Mouse (Mus musculus) cerebellum, adult 2 months (tissue): Measurements from ENCODE around the gene Fam208b.

Source experiments
- CTCF ChIP-seq: fragments of 200-500 bp; IDR thresholded peaks from 2 replicates; pipeline ENCODE4 v1.5.1; 2011; ENCODE audit warnings: low read depth, mild to moderate bottlenecking, control low read depth, low read length, moderate library complexity, borderline replicate concordance; ENCODE audit not compliant: insufficient read depth
- POLR2A ChIP-seq: fragments of 200-500 bp; IDR thresholded peaks from 2 replicates; pipeline ENCODE4 v1.6.1; 2011; ENCODE audit warnings: low read length, control low read depth, borderline replicate concordance; ENCODE audit not compliant: insufficient read depth

DNA sequence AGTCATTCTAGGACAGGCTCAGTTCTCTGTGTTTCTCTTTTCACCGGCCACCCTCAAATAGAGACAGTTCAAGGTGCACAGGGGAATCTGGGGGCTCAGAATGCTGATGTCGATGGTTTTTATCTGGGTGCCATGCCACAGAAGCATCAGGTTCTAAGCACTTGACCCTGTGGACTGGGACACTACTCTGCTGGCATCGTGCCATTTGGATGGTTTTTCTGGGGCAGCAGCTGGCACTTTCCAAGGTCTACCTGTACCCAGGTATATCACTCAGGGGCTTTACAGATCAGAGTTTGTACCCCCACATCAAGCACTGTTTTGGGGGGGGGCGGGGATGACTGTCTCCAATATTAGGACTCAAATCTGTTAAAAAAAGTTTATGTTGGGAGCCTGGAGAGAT lies 39.7 kb upstream of the Fam208b start:
- TF ChIP-seq CTCF (no peak), POLR2A (no peak)
